Mouse (Mus musculus) cortical plate, adult 2 months (tissue): ENCODE measurements at regions not wholly inside any gene's neighbourhood (a gene's known extent, or its start where the extent isn't known, plus 50 kb on each side); places are given as distances from the start of the nearest gene placed in this dataset.

ENCODE experiments used
- H3K27ac ChIP-seq: fragments of 200-500 bp; 2 replicates; pipeline ENCODE4 v1.5.1; 2012; ENCODE audit warnings: low read length, control low read depth, inconsistent platforms; ENCODE audit not compliant: insufficient read depth
- H3K4me1 ChIP-seq: fragments of 200-500 bp; 2 replicates; pipeline ENCODE4 v1.6.1; 2011; ENCODE audit warnings: low read length; ENCODE audit not compliant: control insufficient read depth, insufficient read depth
- H3K4me3 ChIP-seq: fragments of 200-500 bp; 2 replicates; pipeline ENCODE4 v1.5.1; 2011; ENCODE audit warnings: mild to moderate bottlenecking, low read length, control low read depth; ENCODE audit not compliant: insufficient read depth
- CTCF ChIP-seq: fragments of 200-500 bp; IDR thresholded peaks from 2 replicates; pipeline ENCODE4 v1.5.1; 2011; ENCODE audit warnings: mild to moderate bottlenecking, control low read depth, low read length; ENCODE audit not compliant: insufficient read depth; ENCODE audit errors: extremely low read depth
- POLR2A ChIP-seq: fragments of 200-500 bp; IDR thresholded peaks from 2 replicates; pipeline ENCODE4 v1.6.1; 2011; ENCODE audit warnings: mild to moderate bottlenecking, low read length, control low read depth; ENCODE audit not compliant: insufficient read depth; ENCODE audit errors: extremely low read depth

- no peak overlapping the region for H3K27ac ChIP-seq
- H3K4me1 ChIP-seq, result no peaks in the 10 kb centered on the region
- TF ChIP-seq POLR2A, result no peak
- no peak overlapping the region for H3K4me3 ChIP-seq
These were observed 178.8 kb downstream of the Cbln4 start for GRCm38 (mm10) chr2:171864376-171864965.

GRCm38 (mm10) chr2:171862626-171863025 is 180.6 kb downstream of the Cbln4 start:
- no peak for TF ChIP-seq CTCF
- TF ChIP-seq POLR2A, result no peak
- no peak overlapping the region for H3K27ac ChIP-seq
- no peak overlapping the region for H3K4me3 ChIP-seq
- no peaks in the 10 kb centered on the region for H3K4me1 ChIP-seq

- Histone ChIP-seq H3K4me1 (no peaks in the 10 kb centered on the region), H3K4me3 (no peak overlapping the region), H3K27ac (no peak overlapping the region)
- TF ChIP-seq POLR2A (no peak), CTCF (no peak)
These were observed 184.4 kb downstream of the Cbln4 start for GRCm38 (mm10) chr2:171858894-171859293.

- no peaks in the 10 kb centered on the region for H3K4me1 ChIP-seq
- no peak overlapping the region for H3K27ac ChIP-seq
- H3K4me3 ChIP-seq, result no peak overlapping the region
- no peak for TF ChIP-seq POLR2A
- TF ChIP-seq CTCF, result no peak
These were observed 186.8 kb downstream of the Cbln4 start for GRCm38 (mm10) chr2:171856491-171856890.

- H3K4me3 ChIP-seq, result no peak overlapping the region
- TF ChIP-seq CTCF (no peak), POLR2A (no peak)
- no peaks in the 10 kb centered on the region for H3K4me1 ChIP-seq
- no peak overlapping the region for H3K27ac ChIP-seq
These were observed 196.3 kb downstream of the Cbln4 start for GRCm38 (mm10) chr2:171846826-171847492.

- TF ChIP-seq CTCF, result no peak
- TF ChIP-seq POLR2A, result no peak
- no peak overlapping the region for H3K4me3 ChIP-seq
- H3K27ac ChIP-seq, result no peak overlapping the region
- H3K4me1 ChIP-seq, result no peaks in the 10 kb centered on the region
These were observed 203.1 kb downstream of the Cbln4 start for GRCm38 (mm10) chr2:171840058-171840713.

GRCm38 (mm10) chr2:171822156-171822555 is 221.1 kb downstream of the Cbln4 start:
- Histone ChIP-seq H3K27ac (no peak overlapping the region), H3K4me3 (no peak overlapping the region), H3K4me1 (no peaks in the 10 kb centered on the region)
- no peak for TF ChIP-seq CTCF
- TF ChIP-seq POLR2A, result no peak

- TF ChIP-seq CTCF, result no peak
- no peak for TF ChIP-seq POLR2A
- no peak overlapping the region for H3K4me3 ChIP-seq
- H3K27ac ChIP-seq, result no peak overlapping the region
- no peaks in the 10 kb centered on the region for H3K4me1 ChIP-seq
These were observed 224.8 kb downstream of the Cbln4 start for GRCm38 (mm10) chr2:171818504-171818903.

GRCm38 (mm10) chr2:171816685-171817419 is 226.4 kb downstream of the Cbln4 start:
- TF ChIP-seq POLR2A (no peak), CTCF (no peak)
- H3K27ac ChIP-seq, result no peak overlapping the region

GRCm38 (mm10) chr2:171812701-171813100 is 230.6 kb downstream of the Cbln4 start:
- TF ChIP-seq CTCF, result no peak
- TF ChIP-seq POLR2A, result no peak
- H3K4me1 ChIP-seq, result no peaks in the 10 kb centered on the region
- no peak overlapping the region for H3K4me3 ChIP-seq
- H3K27ac ChIP-seq, result no peak overlapping the region

More at GRCm38 (mm10) chr2:171816685-171817419, 226.4 kb downstream of the Cbln4 start:
- Histone ChIP-seq H3K4me3 (no peak overlapping the region), H3K4me1 (no peaks in the 10 kb centered on the region)
